Mouse (Mus musculus) MEL (cell line): ENCODE results near the gene Rps6ka4. TPM values are rescaled to one million over a fixed set of nuclear protein-coding genes. Genes with fewer than 3 reads are reported as not detected.

ENCODE experiments used
- DNase-seq: peaks from one replicate; pipeline ENCODE4 v3.0.0; 2011; ENCODE audit warnings: low read depth, low spot score
- H3K27ac ChIP-seq: 2 replicates; pipeline ENCODE4 v1.5.1; 2012; ENCODE audit warnings: low read depth, mild to moderate bottlenecking, control low read depth, low read length, moderate library complexity; ENCODE audit not compliant: control insufficient read depth
- H3K27me3 ChIP-seq, 2 experiments: fragments of 150-350 bp in 1 of 2; sonication (generic) in 1 of 2; 2 replicates each; pipeline ENCODE4 v1.6.1; 2012; ENCODE audit warnings: low read length in 2 of 2, mild to moderate bottlenecking in 2 of 2, improper control_type of control experiment in 1 of 2, moderate library complexity in 1 of 2; ENCODE audit not compliant: insufficient read depth in 2 of 2, control insufficient read depth in 1 of 2
- H3K36me3 ChIP-seq, 2 experiments: 2 replicates each; pipeline ENCODE4 v1.6.1; 2012 to 2014; ENCODE audit warnings: low read length in 2 of 2, improper control_type of control experiment in 1 of 2, inconsistent platforms in 1 of 2, mild to moderate bottlenecking in 1 of 2; ENCODE audit not compliant: insufficient read depth in 2 of 2, control insufficient read depth in 1 of 2
- H3K4me1 ChIP-seq, 2 experiments: fragments of 150-350 bp in 1 of 2; sonication (generic) in 1 of 2; 2 replicates each; pipeline ENCODE4 v1.6.1; 2012; ENCODE audit warnings: low read length in 2 of 2, improper control_type of control experiment in 1 of 2, mild to moderate bottlenecking in 1 of 2; ENCODE audit not compliant: insufficient read depth in 2 of 2, control insufficient read depth in 1 of 2
- H3K4me3 ChIP-seq, 2 experiments: fragments of 150-350 bp in 1 of 2; sonication (generic) in 1 of 2; 2 replicates each; pipeline ENCODE4 v1.5.1; 2012; ENCODE audit warnings: low read depth in 2 of 2, low read length in 2 of 2, mild to moderate bottlenecking in 2 of 2, moderate library complexity in 2 of 2, control low read depth in 1 of 2, improper control_type of control experiment in 1 of 2; ENCODE audit not compliant: control insufficient read depth in 1 of 2, insufficient read depth in 1 of 2
- H3K79me2 ChIP-seq: 2 replicates; pipeline ENCODE4 v1.6.1; 2012; ENCODE audit warnings: mild to moderate bottlenecking, low read length, moderate library complexity; ENCODE audit not compliant: control insufficient read depth, poor library complexity, insufficient read depth
- H3K9ac ChIP-seq: 2 replicates; pipeline ENCODE4 v1.6.1; 2012; ENCODE audit warnings: low read depth, mild to moderate bottlenecking, control low read depth, low read length, moderate library complexity; ENCODE audit not compliant: control insufficient read depth, poor library complexity, severe bottlenecking
- H3K9me3 ChIP-seq: fragments of 150-350 bp; sonication (generic); replicated peaks from 2 replicates; pipeline ENCODE4 v1.6.1; 2012; ENCODE audit warnings: mild to moderate bottlenecking, low read length, improper control_type of control experiment, moderate library complexity; ENCODE audit not compliant: insufficient read depth
- CTCF ChIP-seq, 3 experiments: IDR thresholded peaks in 2 of 3; conservative IDR thresholded peaks in 1 of 3; 2 replicates each; pipeline ENCODE4 v1.5.1; 2011 to 2012; ENCODE audit warnings: low read length in 3 of 3, low read depth in 2 of 3, mild to moderate bottlenecking in 2 of 3, improper control_type of control experiment in 1 of 3, inconsistent platforms in 1 of 3, mixed read lengths in 1 of 3, moderate library complexity in 1 of 3; ENCODE audit not compliant: control insufficient read depth in 1 of 3, insufficient read depth in 1 of 3, poor library complexity in 1 of 3, severe bottlenecking in 1 of 3
- EP300 ChIP-seq, 2 experiments: IDR thresholded peaks; 2 replicates each; pipeline ENCODE4 v1.6.1; 2011; ENCODE audit warnings: improper control_type of control experiment in 2 of 2, low read length in 2 of 2, low read depth in 1 of 2, mild to moderate bottlenecking in 1 of 2
- ETS1 ChIP-seq: IDR thresholded peaks from 2 replicates; pipeline ENCODE4 v1.6.1; 2012; ENCODE audit warnings: low read depth, mild to moderate bottlenecking, inconsistent platforms, low read length, improper control_type of control experiment, moderate library complexity
- GABPA ChIP-seq: IDR thresholded peaks from 2 replicates; pipeline ENCODE4 v1.6.1; 2012; ENCODE audit warnings: low read depth, mild to moderate bottlenecking, inconsistent platforms, low read length, improper control_type of control experiment, moderate library complexity
- HCFC1 ChIP-seq: IDR thresholded peaks from 2 replicates; pipeline ENCODE4 v1.6.1; 2012; ENCODE audit warnings: low read depth, mild to moderate bottlenecking, inconsistent platforms, low read length, improper control_type of control experiment, moderate library complexity
- MAFK ChIP-seq: IDR thresholded peaks from 2 replicates; pipeline ENCODE4 v1.6.1; 2011; ENCODE audit warnings: low read depth, mild to moderate bottlenecking, low read length, improper control_type of control experiment, borderline replicate concordance
- MAX ChIP-seq: IDR thresholded peaks from 2 replicates; pipeline ENCODE4 v1.6.1; 2011; ENCODE audit warnings: low read length, improper control_type of control experiment
- MAZ ChIP-seq: IDR thresholded peaks from 2 replicates; pipeline ENCODE4 v1.6.1; 2012; ENCODE audit warnings: low read depth, mild to moderate bottlenecking, inconsistent platforms, low read length, improper control_type of control experiment
- NRF1 ChIP-seq: IDR thresholded peaks from 2 replicates; pipeline ENCODE4 v1.6.1; 2014; ENCODE audit warnings: low read depth, mild to moderate bottlenecking, inconsistent platforms, low read length, improper control_type of control experiment, moderate library complexity; ENCODE audit not compliant: poor library complexity, insufficient read depth, severe bottlenecking
- POLR2A ChIP-seq, 2 experiments: IDR thresholded peaks; 2 replicates each; pipeline ENCODE4 v1.6.1; 2011 to 2012; ENCODE audit warnings: low read length in 2 of 2, mild to moderate bottlenecking in 2 of 2, control low read depth in 1 of 2, improper control_type of control experiment in 1 of 2, low read depth in 1 of 2, moderate library complexity in 1 of 2; ENCODE audit not compliant: control insufficient read depth in 1 of 2, insufficient read depth in 1 of 2, poor library complexity in 1 of 2
- POLR2AphosphoS5 ChIP-seq: IDR thresholded peaks from 2 replicates; pipeline ENCODE4 v1.6.1; 2012; ENCODE audit warnings: low read depth, borderline replicate concordance, mild to moderate bottlenecking, inconsistent platforms, low read length, moderate library complexity, mixed read lengths
- RAD21 ChIP-seq: IDR thresholded peaks from 2 replicates; pipeline ENCODE4 v1.6.1; 2011; ENCODE audit warnings: mild to moderate bottlenecking, low read depth, low read length, improper control_type of control experiment
- TCF12 ChIP-seq: IDR thresholded peaks from 2 replicates; pipeline ENCODE4 v1.6.1; 2014; ENCODE audit warnings: low read depth, mild to moderate bottlenecking, inconsistent platforms, low read length, improper control_type of control experiment, moderate library complexity
- USF1 ChIP-seq: IDR thresholded peaks from 2 replicates; pipeline ENCODE4 v1.6.1; 2014; ENCODE audit warnings: low read depth, mild to moderate bottlenecking, inconsistent platforms, low read length, improper control_type of control experiment, moderate library complexity
- ZKSCAN1 ChIP-seq: IDR thresholded peaks from 2 replicates; pipeline ENCODE4 v1.6.1; 2012; ENCODE audit warnings: low read depth, mild to moderate bottlenecking, inconsistent platforms, low read length, improper control_type of control experiment, moderate library complexity
- polyA plus RNA-seq, 2 experiments: library from polyadenylated mRNA; stranded (reverse) in 1 of 2; unstranded in 1 of 2; fragments of >175 nt in 1 of 2; fragments of >200 nt in 1 of 2; gene quantifications; 2 replicates each; pipeline versions ENCODE4 v1.2.1 to v1.2.4; 2012; ENCODE audit warnings: low replicate concordance in 2 of 2, low read depth in 1 of 2; ENCODE audit not compliant: insufficient read length in 2 of 2, insufficient read depth in 1 of 2, missing spikeins in 1 of 2
- total RNA-seq: library from RNA; depleted of rRNA; stranded (reverse); fragments of 300-350 nt; gene quantifications from 2 replicates; pipeline ENCODE4 v1.2.3, GENCODE M21; 2012

Rps6ka4 gene
- total and polyA plus RNA-seq, 3 experiments = 4.7 to 7.3 TPM; not detected in 1

DNA sequence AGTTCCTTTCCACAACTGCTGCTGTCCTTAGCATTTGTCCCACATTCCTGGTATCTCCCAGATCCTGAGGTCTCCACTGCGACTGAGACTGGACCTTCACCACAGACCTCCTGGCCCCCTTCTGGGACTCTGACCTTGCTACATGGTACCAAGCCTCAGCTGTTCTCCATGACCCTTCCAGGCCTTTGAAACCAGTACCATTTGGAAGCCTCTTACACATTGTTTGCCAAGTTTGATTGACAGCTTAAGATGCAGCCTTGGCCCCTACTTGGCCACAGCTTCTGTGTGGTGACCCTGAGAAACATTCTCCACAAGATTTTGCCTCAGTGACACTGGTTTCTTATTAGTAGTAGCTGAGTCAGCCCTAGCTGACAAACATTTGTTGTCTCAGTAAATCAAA is 1.9 kb upstream of the Rps6ka4 start:
- TF ChIP-seq MAFK (no peak), ZKSCAN1 (no peak), HCFC1 (no peak), EP300 (IDR thresholded peaks at IDR 0.05; ENCODE audit: low read depth in 1 of 2, low read length in 2 of 2) (no peak), MAX (no peak), RAD21 (no peak), CTCF (IDR thresholded peaks at IDR 0.05 in 2 of 3, conservative IDR thresholded peaks at IDR 0.05 in 1 of 3; ENCODE audit: control insufficient read depth in 1 of 3, insufficient read depth in 1 of 3, low read depth in 2 of 3, low read length in 3 of 3, poor library complexity in 1 of 3, severe bottlenecking in 1 of 3) (no peak), USF1 (no peak), TCF12 (no peak), ETS1 (no peak)
- Histone ChIP-seq H3K9me3 (no peaks in the 10 kb centered on the region), H3K27ac (no peak overlapping the region), H3K79me2 (peaks cover 3% of the 10 kb centered on the region; the same call in 1 of the 2 replicates), H3K9ac (no peak overlapping the region), H3K27me3 (no peaks in the 10 kb centered on the region), H3K4me3 (no peak overlapping the region), H3K36me3 (peaks cover 0 to 2% of the 10 kb centered on the region in 2 experiments; a peak in 2 of 4 replicates), H3K4me1 (peaks cover 2 to 7% of the 10 kb centered on the region in 2 experiments; a peak in 2 of 4 replicates)
- no peak for DNase-seq

DNA sequence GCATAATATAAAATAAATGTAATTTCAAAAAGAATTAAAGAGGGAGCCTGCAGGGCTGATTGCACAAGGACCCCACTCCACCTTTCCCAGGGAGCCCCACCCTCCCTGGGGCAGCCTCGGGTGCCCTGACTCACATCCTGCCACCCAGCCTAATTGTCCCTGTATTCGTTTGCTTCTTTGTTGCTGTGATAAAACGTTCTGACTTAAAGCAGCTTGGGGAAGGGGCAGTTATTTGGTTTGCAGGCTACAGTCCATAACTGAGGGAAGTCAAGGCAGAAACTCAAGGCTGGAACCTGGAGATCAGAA is 809 bp upstream of the Rps6ka4 start:
- DNase-seq = no peak
- H3K27me3 ChIP-seq = no peaks in the 10 kb centered on the region
- peaks cover 3% of the 10 kb centered on the region; the same call in 1 of the 2 replicates for H3K79me2 ChIP-seq
- H3K4me1 ChIP-seq = peaks cover 2 to 7% of the 10 kb centered on the region in 2 experiments; a peak in 2 of 4 replicates
- H3K9ac ChIP-seq = no peak overlapping the region; the same call in 1 of the 2 replicates
- no peak overlapping the region for H3K27ac ChIP-seq
- TF ChIP-seq GABPA (no peak), NRF1 (no peak), CTCF (IDR thresholded peaks at IDR 0.05 in 2 of 3, conservative IDR thresholded peaks at IDR 0.05 in 1 of 3; ENCODE audit: control insufficient read depth in 1 of 3, insufficient read depth in 1 of 3, low read depth in 2 of 3, low read length in 3 of 3, poor library complexity in 1 of 3, severe bottlenecking in 1 of 3) (no peak), MAZ (no peak), POLR2AphosphoS5 (no peak), POLR2A (IDR thresholded peaks at IDR 0.05; ENCODE audit: control insufficient read depth in 1 of 2, insufficient read depth in 1 of 2, low read depth in 1 of 2, low read length in 2 of 2, poor library complexity in 1 of 2) (no peak)
- H3K9me3 ChIP-seq = no peaks in the 10 kb centered on the region
- H3K36me3 ChIP-seq = peaks cover 0 to 2% of the 10 kb centered on the region in 2 experiments; a peak in 2 of 4 replicates
- peak overlapping the region in 1 of 2 experiments; percentile 99; a peak in 3 of 4 replicates for H3K4me3 ChIP-seq
